Mouse (Mus musculus) activated CD4-positive, CD25-positive, alpha-beta regulatory T cell, adult 4 months (primary cell): Measurements from ENCODE around the gene Lrmda. TPM values are rescaled to one million over a fixed set of nuclear protein-coding genes. Genes with fewer than 3 reads are reported as not detected.

Experiments used
- ATAC-seq: one replicate; pipeline ENCODE4 v1.8.0; 2017
- polyA plus RNA-seq, 2 experiments: library from polyadenylated mRNA; unstranded; fragments of 100-300 nt; shearing (Covaris generic); gene quantifications; one replicate each; pipeline ENCODE4 v1.2.1; 2017

The Lrmda gene
- polyA plus RNA-seq, 2 experiments from 2014 or later = not detected

DNA sequence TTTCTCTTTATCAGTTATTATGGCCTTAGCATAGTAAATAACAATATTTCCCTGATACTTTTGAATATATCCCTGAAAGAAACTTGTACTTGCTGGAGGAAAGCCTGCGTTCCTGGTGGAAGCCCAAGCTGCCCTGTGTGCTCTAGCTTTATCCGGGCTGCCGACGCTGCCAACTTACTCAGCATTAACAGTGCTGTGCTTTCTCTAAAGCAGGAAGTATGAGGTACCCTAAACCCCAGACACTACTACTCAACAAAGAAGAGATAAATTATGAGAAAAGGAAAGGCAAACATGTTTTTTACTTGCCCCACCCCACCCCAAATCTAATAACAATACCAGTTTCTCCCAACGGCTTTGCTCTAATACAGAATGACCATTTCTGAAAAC, 240.5 kb downstream of the Lrmda start:
- ATAC-seq = no peak

DNA sequence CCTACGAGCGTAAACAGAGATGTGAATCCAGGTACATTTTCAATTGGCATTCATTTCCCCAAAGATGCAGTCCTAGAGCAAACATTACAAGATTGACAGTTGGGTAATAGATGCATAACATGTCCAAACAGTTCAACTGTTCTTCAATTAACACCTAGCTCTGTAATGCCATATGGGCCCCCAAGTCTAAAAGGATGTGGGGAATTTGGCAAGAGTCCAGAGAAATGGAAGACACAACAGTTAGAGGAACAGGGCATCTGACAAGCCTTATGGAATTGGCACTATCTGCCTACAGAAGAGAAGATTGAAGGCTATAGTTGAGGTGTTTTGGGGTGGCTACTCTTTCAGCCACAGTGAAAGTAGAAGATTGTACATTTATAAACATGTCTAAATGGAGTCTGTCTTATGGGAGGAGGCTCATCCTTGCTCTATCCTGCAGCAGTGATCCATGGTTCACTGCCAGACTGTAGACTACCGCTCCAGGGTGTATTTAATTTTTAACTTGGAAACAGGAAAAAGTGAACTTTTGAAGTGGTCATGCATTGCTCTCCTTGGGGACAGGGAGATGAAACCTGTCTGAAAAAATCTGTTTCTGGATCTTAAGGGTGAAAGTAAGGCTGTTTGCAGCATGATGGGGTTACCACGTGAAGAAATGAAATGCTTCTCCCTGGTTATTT, 245.9 kb downstream of the Lrmda start:
- ATAC-seq = no peak

DNA sequence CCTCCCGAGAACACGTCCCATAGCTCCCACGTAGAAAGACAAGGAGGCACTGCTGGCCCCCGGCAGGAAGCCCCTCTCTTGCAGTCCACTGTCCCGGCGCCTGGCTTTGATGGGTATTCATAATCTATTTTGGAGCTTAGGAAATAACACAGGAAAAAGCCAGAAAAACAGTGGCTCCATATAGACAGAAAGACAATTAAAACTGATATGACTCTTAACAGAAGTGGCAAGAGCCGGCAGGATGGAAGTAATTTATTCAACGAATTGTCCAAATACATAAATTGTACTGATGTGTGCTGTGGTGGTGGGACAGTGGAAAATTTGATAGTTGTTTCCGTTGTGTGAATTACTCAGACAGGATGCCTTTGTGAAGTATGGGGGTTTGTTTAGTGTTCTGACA, 250.3 kb downstream of the Lrmda start:
- ATAC-seq = no peak

DNA sequence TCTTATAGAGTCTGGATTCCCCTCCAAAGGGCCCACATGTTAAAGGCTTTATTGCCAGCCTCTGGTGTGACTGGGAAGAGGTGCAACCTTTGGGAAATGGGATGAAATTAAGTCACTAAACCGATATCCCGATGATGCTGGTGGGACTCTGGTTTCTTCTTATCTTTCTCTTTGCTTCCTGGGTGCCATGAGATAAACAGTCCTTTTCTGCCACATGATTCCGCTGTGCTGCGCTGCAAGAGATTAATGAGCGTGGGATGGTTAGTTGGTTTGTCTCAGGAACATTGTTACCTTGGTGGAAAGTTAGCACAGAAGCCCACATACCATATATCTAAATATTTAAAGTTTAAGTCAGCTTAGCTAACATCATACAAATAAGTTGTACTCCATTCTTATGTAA, 258.5 kb downstream of the Lrmda start:
- ATAC-seq = no peak

DNA sequence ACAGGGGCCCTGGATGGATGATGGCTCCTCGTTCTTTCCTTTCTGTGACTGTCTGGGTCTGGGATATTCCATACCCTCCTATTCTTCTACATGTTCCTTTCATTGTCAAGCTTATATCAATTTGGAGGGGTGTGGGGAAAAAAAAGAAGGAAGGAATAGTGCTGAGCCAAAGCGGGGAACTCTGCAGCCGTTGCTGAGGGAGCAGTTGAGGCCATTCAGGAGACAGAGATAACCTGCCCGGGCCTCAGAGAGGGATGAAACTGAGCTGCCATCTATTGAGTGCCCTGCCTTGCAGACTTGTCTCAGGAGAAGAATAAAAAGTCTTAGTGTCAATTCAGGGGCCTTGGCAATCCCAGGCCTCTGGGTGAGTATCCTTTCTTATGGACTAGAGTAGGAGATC, 260.1 kb downstream of the Lrmda start:
- no peak for ATAC-seq

DNA sequence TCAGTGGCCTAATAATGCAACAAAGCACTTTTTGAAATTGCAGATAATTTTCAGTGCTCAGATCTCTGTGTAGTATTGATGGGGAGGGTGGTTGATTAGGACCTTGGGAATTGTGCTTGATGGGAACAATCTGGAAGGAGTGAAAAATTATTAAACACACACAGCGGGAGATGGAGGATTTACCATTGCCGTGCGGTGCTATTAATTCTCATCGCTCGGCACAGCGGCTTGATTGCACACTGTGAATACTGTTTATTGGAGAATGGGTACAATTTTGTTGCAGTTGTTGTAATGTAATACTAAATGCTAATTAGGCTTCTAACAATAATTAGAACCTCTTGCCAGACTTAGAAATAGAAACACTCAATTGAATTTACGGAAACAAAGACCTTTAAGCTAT, 262.1 kb downstream of the Lrmda start:
- ATAC-seq = no peak

DNA sequence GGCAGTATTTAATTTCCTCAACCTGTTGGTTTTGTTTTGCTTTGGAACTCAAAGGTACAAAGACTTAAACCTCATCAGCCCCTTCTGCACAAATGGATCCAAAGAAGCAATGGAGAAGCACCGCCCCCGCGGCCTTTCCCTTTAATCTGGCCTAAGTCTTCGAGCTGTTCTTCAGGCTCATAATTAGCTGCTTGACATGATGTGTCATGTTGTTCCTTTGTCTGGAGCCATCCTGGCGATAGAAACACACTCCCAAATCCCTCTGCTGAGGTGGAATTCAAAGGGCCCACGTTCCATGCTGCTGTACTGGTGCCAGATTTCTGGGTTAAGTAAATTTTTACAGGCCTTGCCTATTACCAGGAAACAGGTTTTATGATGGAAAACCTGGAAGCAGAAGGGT, 263.3 kb downstream of the Lrmda start:
- no peak for ATAC-seq

DNA sequence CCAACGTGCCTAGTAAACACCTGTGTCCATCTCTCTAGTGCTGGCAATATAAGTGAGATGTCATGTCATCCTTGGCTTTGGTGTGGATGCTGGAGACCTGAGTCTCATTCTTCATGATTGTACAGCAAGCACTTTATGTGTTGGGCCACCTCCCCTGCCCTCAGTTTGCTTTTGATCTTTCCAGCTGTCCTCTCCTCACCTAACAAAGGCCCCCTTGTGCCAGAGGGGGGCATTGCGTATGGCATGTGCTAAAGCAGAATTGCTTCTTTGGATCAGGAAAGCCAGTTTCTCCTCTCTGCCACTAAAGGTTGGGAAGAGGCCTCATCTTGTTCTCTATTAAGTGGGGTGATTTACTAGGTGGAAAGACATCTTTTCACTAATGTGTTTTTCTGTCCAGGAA, 264.2 kb downstream of the Lrmda start:
- no peak for ATAC-seq

DNA sequence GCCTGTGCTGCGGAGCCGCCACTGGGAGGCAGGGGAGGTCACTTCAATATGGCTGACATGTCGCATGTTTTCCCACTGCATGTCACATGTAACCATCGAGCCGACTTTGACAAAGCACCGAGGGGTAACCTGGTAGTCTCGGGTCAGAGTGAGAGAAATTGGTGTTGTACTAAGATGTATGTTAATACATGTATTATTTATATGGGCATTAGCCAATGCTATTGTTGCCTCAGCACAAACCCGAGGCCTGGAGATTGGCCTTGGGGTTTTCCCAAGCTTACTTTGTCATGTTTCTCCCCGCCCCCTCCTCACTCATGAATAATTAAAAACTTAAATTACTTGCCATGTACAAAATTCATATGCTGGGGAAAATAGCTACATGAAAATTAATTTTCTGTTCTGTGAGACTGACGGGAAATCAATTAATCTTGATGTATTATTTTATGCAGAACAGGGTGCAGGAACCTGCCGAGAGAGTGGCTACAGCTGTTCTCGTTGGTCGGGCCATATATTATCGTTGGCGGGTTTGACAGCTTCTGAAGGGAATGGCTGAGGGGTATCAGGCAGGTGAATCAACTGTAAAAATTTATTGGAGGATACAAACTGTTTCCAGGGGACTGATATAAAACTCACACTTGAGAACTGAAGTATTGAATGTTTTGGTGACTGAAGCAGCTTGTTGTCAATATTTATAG, 265.5 kb downstream of the Lrmda start:
- no peak for ATAC-seq

DNA sequence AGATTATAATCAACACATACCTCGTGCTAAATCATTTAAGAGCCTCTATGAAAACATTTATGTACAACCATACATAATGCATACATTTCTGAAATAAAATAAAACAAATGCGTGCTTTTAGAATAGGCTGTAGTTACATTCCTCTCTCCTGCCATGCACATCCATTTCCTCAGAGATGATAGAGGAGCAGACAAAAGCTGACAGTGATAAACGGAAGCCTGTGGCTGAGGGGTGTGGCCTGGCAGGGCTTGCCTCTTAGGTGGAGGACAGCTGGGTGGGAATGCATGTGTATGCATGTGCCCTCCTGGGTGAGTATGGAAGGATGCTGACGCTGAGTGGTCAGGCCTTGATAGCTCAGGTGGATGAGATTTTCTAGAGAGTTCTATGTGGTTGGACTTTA, 266.3 kb downstream of the Lrmda start:
- no peak for ATAC-seq

DNA sequence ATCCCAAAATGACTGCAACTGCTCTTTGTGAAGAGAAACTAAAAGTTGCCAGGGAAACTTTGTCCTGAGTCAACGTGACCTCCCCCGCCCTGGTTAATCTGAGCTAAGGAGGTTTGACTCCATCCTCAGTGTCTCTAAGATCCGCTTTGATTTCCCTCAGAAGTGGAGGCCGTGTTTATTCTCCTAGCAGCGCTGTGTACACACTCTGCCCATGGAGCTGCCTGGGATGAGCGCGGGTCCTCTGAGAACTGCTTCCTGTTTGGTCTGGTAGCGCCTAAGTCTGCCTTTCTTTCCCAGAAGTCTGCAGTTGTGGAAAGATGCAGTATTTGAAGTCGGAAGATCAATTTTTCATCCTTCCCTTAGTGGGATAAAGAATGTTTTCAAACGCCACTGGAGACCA, 268.7 kb downstream of the Lrmda start:
- ATAC-seq = no peak

DNA sequence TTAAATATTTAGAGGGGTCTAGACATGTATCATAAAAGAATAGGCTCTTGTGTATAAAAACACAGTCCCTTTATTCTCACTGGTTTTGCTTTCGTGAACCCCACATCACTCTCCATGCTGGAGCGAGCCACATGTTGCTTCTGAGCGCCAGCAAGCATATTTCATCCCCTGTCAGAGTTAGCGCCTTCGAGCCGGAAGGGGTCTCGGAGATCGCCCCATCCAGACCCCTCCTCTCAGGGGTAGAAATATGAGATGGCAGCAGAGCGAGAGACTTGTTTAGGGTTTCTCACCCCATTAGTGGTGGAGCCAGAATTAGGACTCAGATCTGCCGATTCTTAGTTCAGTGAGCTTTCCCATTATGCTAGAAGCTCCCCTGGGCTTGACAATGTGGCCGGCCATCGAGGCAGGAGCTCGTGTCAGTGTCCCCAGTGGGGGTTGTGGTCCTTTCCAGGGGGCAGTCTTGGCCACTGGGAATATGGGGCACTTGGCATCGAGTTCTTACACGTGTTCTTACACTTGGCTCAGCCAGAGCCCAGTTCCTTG, 269.9 kb downstream of the Lrmda start:
- no peak for ATAC-seq

DNA sequence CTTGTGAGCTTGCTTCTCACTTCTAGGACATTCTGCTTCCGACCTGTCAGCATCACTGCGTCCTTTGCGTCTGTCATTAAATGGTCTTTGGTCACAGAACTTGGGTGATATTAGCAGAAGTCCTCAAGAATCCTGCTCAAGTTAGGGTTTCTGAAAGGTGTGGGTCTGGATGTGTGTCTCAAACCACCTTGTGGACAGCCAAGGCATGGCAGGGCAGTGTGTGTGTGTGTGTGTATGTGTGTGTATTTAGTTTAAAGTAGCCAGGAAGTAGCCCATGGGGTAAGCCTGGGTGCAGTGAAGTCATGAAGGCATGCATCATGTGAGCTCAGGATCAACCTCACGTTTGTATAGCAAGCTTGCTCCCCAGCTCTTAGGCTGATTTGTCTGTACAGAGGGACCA, 274.9 kb downstream of the Lrmda start:
- ATAC-seq = no peak

DNA sequence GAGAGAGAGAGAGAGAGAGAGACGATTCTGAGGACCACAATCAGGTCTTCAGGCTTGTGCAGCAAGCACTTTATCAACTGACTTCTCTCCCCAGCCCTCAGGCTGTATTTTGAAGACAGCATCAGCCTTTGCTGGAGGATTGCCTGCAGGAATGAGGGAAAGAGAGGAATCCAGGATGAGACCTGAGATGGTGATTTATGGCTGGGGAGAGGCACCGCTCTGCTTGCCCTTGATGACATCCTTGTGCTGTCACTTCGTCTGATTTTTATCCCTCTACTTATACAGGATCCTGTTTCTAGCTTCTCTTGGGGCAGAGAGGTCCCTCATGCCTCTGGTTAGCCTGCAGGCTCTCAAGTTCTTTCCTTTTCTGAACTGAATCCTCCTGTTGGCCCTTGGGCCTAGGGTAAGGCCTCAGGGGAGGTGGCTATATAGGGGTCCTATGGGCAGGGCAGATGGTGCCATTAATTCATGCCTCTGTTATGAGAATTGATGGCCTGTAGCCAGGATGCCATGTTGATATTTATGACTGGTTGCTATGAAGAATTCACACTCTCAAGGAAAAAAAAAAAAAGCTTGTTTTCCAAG, 277.2 kb downstream of the Lrmda start:
- ATAC-seq = no peak

DNA sequence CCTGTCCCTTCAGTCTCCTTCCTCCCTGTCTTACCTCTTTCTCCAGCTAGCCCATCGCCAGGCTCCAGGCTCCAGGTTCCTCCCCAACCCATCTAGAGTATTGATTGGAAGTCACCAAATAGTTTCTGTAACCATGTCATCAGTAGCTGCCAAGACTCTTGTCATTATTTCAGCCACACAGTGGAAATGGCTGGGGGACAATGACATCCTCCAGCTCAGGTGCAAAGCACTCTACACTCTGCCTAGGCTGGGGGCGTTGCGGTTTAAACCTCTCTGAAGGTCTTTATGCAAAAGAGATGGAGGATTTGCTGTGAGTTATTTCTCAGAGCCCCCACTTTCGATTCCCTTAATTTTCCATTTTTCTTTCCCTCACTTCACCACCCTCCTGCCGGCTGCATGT, 287.2 kb downstream of the Lrmda start:
- ATAC-seq = no peak

DNA sequence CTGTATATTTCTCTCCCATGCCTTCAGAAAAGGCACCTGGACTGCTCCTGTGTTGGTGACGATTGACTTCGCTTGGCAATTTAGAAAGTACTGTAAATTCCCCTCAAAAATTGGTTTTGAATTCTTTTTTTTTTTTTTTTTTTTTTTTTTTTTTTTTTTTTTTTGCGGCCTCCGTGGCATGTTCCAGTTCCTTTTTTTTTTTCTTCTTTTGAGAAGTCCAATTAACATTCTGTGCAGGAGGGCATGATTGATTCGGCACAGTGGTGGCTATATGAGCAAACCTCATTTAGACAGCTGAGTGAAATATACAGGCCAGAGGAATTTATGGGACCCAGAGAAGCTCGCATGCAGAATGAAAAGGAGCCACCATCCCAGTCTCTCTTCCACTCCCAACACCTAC, 288.5 kb downstream of the Lrmda start:
- no peak for ATAC-seq

DNA sequence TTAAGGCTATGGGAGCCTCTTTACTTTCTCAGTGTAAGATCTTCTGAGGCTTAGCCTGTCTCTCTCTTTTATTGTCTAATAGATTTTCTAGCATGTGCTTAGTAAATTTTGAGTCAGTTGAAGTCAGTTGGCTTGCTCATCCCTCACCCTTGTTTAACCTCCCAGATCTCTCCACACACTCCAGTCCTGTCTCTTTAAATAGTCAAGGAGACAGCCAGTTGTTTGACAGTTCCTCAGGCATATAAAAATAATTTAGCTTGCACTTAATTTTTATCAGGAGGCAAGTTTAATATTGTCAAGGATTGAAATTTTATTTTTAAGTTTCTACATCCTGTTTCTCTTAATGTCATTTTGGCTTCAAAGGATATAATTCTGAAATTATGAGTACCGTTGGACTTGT, 303.5 kb downstream of the Lrmda start:
- no peak for ATAC-seq

DNA sequence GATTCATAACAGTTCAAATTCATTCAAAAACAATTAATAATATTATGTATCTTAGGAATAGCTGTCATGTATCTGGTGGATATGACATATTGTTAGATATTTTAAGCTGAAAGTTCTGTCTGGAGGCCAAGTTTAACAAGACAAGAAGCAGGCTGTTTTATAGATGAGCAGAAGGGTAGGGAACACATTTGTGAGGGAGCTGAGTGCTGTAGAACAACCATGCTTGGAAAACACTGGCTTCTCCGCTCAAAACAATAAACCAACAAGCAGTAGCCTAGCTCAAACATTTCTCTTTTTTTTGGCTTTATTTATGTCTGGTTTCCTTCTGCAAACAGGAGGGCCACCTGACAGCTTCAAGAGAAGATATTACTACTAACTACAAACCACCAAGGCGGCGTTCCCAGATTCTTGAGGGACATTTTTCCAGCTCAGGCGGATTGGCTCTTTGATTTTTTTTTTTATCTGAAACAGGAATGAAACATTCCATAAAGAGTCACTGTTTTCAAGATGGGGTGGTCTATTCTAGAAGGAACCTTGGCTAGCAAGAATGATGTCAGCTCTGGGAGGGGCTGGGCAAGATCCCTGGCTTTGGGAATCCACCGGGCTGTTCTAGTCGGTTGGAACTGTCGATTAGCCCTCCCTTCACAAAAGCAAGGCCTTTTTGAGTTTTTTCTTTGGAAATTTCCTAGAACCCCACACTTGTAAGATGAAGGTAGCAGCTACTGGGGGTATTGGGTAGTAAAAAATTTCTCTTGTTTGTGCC, 304.2 kb downstream of the Lrmda start:
- no peak for ATAC-seq

DNA sequence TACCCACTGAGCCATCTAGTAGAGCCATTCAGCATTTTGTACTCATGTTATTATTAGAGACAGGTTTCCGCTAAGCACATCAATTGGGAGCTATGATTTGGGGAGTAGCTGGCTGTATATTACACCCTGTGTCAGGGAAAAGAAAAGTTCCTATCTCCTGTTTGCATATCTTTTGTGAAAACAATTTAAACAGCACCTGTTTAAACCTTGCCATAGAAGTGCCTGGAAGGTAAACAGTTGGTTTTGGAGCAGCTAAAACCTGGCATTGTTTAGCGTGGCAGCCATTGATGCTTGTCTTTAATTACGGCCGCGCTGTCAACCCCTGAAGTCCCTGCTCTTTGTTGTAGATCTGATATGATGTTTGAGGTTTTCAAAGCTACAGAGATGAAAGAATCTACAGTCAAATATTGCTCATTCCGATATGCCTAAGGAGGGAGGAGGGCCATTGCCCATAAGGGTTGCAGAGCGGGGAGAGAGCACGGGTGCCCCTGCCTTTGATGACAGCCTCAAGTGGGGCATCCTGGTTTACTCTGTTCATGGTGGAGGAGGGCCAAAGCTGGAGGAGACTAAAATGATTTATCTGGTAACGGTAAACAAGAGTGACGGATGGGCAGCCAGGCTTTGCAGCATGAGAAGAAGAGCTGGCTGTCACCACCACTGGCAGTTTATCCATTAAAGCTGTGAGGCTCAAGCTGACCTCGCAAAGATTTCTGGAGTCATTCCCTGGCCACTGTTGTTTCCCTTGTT, 306.9 kb downstream of the Lrmda start:
- ATAC-seq = no peak

DNA sequence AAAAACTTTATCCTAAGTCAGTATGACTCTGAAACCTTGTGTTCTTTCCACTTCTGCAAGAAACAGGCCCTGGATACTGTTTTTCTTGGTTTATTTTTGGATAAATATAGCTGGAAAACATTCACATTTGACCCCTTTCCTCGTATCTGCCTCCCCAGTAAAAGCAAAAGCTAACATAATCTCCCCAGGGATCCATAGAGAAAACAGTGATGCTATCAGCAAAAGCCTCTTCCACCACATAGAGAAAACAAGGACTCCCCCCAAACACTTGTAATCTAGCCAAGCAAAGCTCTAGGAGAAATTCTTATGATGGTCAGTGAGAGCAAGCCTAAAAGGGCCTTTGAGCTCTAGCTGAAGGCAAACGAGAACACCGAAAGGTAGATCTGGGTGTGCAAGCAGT, 309.7 kb downstream of the Lrmda start:
- no peak for ATAC-seq

DNA sequence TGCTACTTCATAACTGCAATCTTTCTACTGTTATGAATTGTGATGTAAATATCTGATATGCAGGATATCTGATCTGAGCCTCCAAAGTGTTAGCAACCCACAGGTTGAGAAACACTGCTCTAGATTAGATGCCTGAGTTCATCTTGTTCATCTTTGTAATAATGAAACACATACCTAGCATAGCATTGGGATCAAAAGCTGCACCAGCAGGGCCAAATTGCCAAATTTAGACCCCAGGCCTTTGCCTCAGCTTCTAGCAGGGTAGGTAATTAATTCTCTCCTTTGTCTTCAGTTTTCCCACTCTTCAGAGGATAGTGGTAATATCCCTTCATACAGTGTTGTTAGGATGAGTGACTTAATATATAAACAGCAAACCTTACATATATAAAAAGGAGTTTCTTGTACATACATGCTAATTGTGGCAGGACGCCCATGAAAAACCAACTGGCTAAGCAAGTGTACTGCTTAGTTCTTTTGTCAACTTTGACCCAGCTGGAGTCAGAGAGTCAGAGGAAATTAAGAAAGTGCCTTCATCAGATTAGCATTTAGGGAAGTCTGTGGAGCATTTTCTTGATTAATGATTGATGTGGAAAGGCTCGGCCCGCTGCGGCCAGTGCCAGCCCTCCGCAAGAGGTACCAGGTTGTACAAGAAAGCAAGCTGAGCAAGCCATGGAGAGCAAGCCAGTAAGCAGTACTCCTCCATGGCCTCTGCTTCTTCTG, 315.7 kb downstream of the Lrmda start:
- no peak for ATAC-seq

DNA sequence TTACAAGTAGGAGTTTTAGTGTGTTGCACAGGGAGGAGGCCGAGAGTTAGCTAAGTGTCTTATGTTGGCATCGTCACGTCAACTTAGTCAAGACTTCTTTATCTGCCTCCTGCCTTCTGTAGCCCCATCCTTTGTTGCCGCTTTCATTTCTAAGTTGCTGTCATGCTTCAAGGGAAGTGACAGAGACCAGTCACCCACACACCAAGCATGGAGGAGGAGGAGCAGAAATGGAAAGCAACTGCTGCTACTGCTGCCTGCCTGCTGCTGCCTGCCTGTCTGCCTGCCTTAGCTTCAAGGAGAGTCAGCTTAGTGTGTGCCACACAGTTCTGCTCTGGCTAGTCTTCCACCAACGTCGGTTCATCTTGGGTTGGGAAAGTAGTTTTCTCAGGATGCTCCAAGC, 319.7 kb downstream of the Lrmda start:
- no peak for ATAC-seq
